Mouse (Mus musculus): ENCODE data around the gene Lrrc10. TPM values are rescaled to one million over a fixed set of nuclear protein-coding genes. Genes with fewer than 3 reads are reported as not detected.

Gene Lrrc10
- polyA plus RNA-seq, 1 experiment from 2014 or later: not detected

DNA sequence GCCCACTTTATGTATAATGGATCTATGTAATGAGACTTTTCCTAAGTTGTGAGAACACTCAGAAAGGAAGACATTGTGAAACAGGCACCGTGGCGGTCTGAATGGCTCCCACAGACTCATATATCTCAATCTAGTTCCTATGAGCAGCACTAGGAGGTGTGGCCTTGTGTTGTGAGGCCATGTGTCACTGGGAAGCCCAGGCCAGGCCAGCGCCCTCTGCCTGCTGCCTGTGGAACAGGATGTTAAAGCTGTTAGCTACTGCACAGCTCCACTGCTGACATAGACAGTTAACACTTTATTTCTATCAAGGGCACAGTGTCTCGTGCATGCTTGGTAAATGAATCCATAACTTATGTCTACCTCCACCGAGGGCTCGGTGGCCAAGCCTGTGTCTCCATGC, 33.1 kb downstream of the Lrrc10 start:
- H3K4me1 ChIP-seq (replicated peaks; ENCODE audit: insufficient read depth, low read length): no peaks in the 10 kb centered on the region
- DNase-seq (ENCODE audit: low spot score) (peak; percentile 57), ATAC-seq (replicated peaks; ENCODE audit: low FRiP score, low read depth) (peak; percentile 65)
- no peak overlapping the region for H3K9ac ChIP-seq (ENCODE audit: low read depth, low read length)
- H3K27me3 ChIP-seq (ENCODE audit: insufficient read depth, low read length): no peaks in the 10 kb centered on the region
- TF ChIP-seq CTCF (IDR thresholded peaks at IDR 0.05; ENCODE audit: low read depth): peak; percentile 71
- H3K27ac ChIP-seq: no peak overlapping the region
- peaks cover 41% of the 10 kb centered on the region for H3K36me3 ChIP-seq (ENCODE audit: insufficient read depth, low read length)
- no peak overlapping the region for H3K4me2 ChIP-seq (ENCODE audit: low read length)
- H3K9me3 ChIP-seq (replicated peaks; ENCODE audit: low read length): no peaks in the 10 kb centered on the region
- no peak overlapping the region for H3K4me3 ChIP-seq (replicated peaks; ENCODE audit: low read depth, low read length)
- WGBS: 75% methylated on average over 6 of the region's 6 CpGs

DNA sequence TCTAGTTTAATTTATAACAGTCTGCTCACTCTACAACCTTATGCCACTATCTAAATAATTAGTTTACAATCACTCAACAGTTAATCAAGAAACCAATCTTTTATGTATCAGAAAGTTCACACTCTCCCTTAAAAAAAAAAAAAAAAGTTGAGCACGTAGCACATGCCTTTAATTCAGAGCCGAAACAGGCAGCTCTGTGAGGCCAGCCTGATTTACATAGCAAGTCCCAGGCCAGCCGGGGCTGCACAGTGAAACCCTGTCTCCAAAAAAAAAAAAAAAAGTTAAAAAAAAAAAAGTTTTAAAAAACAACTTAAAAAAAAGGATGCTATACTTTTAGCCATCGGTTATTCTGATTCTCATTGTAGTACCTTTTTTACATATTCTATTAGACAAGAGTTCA, 36.2 kb downstream of the Lrrc10 start:
- no peaks in the 10 kb centered on the region for H3K9me3 ChIP-seq (replicated peaks; ENCODE audit: low read length)
- WGBS: 72% methylated on average over 4 of the region's 4 CpGs
- no peaks in the 10 kb centered on the region for H3K27me3 ChIP-seq (ENCODE audit: insufficient read depth, low read length)

DNA sequence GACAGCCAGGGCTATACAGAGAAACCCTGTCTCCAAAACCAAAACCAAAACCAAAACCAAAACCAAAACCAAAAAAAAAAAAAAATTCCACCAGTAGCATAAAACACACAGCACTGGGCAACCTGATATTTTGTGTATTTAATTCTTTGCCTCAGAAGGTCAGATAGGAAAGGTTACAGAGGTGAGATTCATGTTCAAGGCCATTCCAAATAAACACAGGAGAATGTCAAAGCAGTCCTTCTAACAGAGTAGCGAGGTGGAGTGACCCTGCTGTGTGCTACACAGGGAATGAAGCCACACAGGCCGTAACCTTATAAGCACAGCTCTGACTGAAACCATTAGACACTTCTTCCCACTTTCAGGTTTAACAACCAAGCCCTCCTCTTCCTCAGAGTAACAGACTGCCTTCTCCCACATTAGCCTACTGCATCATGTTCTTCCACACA, 36.8 kb downstream of the Lrrc10 start:
- H3K4me3 ChIP-seq (replicated peaks; ENCODE audit: low read depth, low read length): no peak overlapping the region
- TF ChIP-seq CTCF (IDR thresholded peaks at IDR 0.05; ENCODE audit: low read depth): no peak
- no peak overlapping the region for H3K9ac ChIP-seq (ENCODE audit: low read depth, low read length)
- H3K36me3 ChIP-seq (ENCODE audit: insufficient read depth, low read length): peaks cover 24% of the 10 kb centered on the region
- H3K4me2 ChIP-seq (ENCODE audit: low read length): no peak overlapping the region
- no peak for ATAC-seq (replicated peaks; ENCODE audit: low FRiP score, low read depth)
- WGBS: 82% methylated on average over 2 of the region's 2 CpGs
- DNase-seq (ENCODE audit: low spot score): no peak
- no peaks in the 10 kb centered on the region for H3K27me3 ChIP-seq (ENCODE audit: insufficient read depth, low read length)
- no peak overlapping the region for H3K27ac ChIP-seq
- no peaks in the 10 kb centered on the region for H3K9me3 ChIP-seq (replicated peaks; ENCODE audit: low read length)
- no peaks in the 10 kb centered on the region for H3K4me1 ChIP-seq (replicated peaks; ENCODE audit: insufficient read depth, low read length)

More for the DNA sequence above, 36.2 kb downstream of the Lrrc10 start:
- H3K9ac ChIP-seq (ENCODE audit: low read depth, low read length): no peak overlapping the region
- DNase-seq (ENCODE audit: low spot score) (no peak), ATAC-seq (replicated peaks; ENCODE audit: low FRiP score, low read depth) (no peak)
- H3K4me3 ChIP-seq (replicated peaks; ENCODE audit: low read depth, low read length): no peak overlapping the region
- peaks cover 30% of the 10 kb centered on the region for H3K36me3 ChIP-seq (ENCODE audit: insufficient read depth, low read length)
- no peak overlapping the region for H3K27ac ChIP-seq
- H3K4me1 ChIP-seq (replicated peaks; ENCODE audit: insufficient read depth, low read length): no peaks in the 10 kb centered on the region
- no peak for TF ChIP-seq CTCF (IDR thresholded peaks at IDR 0.05; ENCODE audit: low read depth)
- H3K4me2 ChIP-seq (ENCODE audit: low read length): no peak overlapping the region

DNA sequence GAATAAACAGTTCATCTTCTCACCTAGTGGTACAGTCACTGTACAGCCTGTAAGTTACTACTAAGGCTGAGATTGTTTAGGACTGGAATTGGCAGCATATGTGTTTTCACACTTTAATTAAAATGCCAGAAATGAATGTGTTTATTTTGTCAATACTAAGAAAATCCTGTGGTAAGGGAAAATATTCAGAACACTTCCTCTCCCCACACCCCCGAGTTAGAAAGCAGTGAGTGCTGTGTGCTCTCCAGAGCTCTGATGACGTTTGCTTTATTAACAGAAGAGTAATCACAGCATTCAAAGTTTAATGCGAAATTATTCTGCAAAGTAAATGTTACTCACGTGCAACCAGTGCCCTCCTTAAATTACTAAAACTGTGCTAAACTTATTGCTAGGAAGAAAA, 44.5 kb downstream of the Lrrc10 start:
- DNase-seq (ENCODE audit: low spot score): peak; percentile 80
- Histone ChIP-seq H3K9ac (ENCODE audit: low read depth, low read length) (no peak overlapping the region), H3K4me2 (ENCODE audit: low read length) (no peak overlapping the region), H3K4me3 (replicated peaks; ENCODE audit: low read depth, low read length) (no peak overlapping the region), H3K27ac (no peak overlapping the region), H3K4me1 (replicated peaks; ENCODE audit: insufficient read depth, low read length) (no peaks in the 10 kb centered on the region), H3K27me3 (ENCODE audit: insufficient read depth, low read length) (no peaks in the 10 kb centered on the region), H3K36me3 (ENCODE audit: insufficient read depth, low read length) (0 out of 2 replicates have a peak, but pooled peaks cover 3% of the 10 kb centered on the region), H3K9me3 (replicated peaks; ENCODE audit: low read length) (no peaks in the 10 kb centered on the region)
- 0 out of 2 replicates have a peak, but pooled peaks have one; percentile 6 for TF ChIP-seq CTCF (IDR thresholded peaks at IDR 0.05; ENCODE audit: low read depth)
- 55% methylated on average over 4 of the region's 4 CpGs for WGBS
- ATAC-seq (replicated peaks; ENCODE audit: low FRiP score, low read depth): no peak

DNA sequence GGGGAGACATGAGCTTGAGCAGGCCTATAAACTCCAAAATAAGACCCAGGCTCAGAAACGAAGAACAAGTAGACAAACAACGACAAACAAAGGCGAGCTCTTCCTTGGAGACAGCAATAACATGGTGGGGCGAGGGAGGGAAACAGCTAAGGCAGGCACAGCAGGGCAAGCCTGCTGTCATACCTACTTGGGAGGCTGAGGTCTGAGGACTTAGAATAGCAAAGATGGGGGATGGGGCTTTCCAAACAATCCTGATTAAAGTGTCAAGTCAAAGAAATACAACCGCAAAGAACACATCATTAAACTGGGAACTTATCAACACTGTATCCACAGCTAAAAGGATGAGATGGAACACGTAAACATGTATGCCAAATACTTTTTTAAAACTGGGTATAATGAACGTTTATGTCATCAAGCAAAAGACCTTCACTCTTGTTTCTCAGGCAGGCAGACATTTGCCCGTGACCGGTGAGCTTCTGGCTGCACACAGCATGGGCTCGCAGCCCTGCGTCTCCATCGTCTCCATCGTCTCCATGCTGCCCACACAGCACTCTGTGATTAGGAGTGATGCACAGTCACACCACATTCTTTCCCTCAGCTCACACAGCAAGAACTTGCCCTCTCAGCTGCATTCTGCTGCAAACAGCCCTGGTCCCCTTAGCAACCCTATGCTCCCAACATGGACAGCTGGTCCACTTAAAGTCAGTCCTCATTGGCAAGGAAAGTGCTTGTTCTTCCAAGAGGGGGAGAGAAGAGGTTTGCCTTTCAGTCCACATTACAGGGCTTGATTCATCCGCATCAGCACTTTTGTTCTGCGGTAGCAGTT, 49.6 kb downstream of the Lrrc10 start:
- Histone ChIP-seq H3K4me3 (replicated peaks; ENCODE audit: low read depth, low read length) (no peak overlapping the region), H3K27me3 (ENCODE audit: insufficient read depth, low read length) (no peaks in the 10 kb centered on the region), H3K9me3 (replicated peaks; ENCODE audit: low read length) (no peaks in the 10 kb centered on the region), H3K27ac (peak overlapping the region; percentile 33; the same call in 1 of the 2 replicates), H3K9ac (ENCODE audit: low read depth, low read length) (no peak overlapping the region), H3K4me1 (replicated peaks; ENCODE audit: insufficient read depth, low read length) (no peaks in the 10 kb centered on the region), H3K4me2 (ENCODE audit: low read length) (no peak overlapping the region), H3K36me3 (ENCODE audit: insufficient read depth, low read length) (no peaks in the 10 kb centered on the region)
- WGBS: 48% methylated on average over 15 of the region's 15 CpGs
- ATAC-seq (replicated peaks; ENCODE audit: low FRiP score, low read depth) (peak; percentile 71), DNase-seq (ENCODE audit: low spot score) (peak; percentile 85)
- TF ChIP-seq CTCF (IDR thresholded peaks at IDR 0.05; ENCODE audit: low read depth): no peak

DNA sequence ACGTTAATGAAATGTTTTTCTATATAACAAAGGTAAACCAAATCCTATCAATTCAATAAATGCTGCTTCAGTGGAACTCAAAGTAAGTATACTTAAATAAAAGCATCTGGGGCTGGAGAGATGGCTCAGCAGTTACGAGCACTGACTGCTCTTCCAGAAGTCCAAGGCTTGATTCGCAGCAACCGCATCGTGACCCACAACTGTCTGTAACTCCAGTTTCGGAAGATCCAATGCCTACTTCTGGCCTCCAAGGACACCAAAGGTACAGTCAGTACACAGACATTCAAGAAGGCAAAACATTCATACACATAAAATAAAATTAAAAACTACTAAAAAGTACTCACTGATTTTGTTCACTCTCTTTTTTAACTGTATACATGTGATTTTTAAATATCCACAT, 51.0 kb downstream of the Lrrc10 start:
- no peaks in the 10 kb centered on the region for H3K4me1 ChIP-seq (replicated peaks; ENCODE audit: insufficient read depth, low read length)
- no peak overlapping the region for H3K4me2 ChIP-seq (ENCODE audit: low read length)
- no peaks in the 10 kb centered on the region for H3K36me3 ChIP-seq (ENCODE audit: insufficient read depth, low read length)
- 89% methylated on average over 6 of the region's 6 CpGs for WGBS
- H3K4me3 ChIP-seq (replicated peaks; ENCODE audit: low read depth, low read length): no peak overlapping the region
- no peak overlapping the region for H3K27ac ChIP-seq
- ATAC-seq (replicated peaks; ENCODE audit: low FRiP score, low read depth): no peak
- TF ChIP-seq CTCF (IDR thresholded peaks at IDR 0.05; ENCODE audit: low read depth): no peak
- no peaks in the 10 kb centered on the region for H3K27me3 ChIP-seq (ENCODE audit: insufficient read depth, low read length)
- DNase-seq (ENCODE audit: low spot score): no peak
- no peaks in the 10 kb centered on the region for H3K9me3 ChIP-seq (replicated peaks; ENCODE audit: low read length)
- H3K9ac ChIP-seq (ENCODE audit: low read depth, low read length): no peak overlapping the region

Other genes starting within 250 kb of the Lrrc10 start
- 0.04 and 0.06 TPM in 2 replicates for gene Myrfl, start 148.4 kb upstream of the Lrrc10 start, polyA plus RNA-seq (2015; fragmentation: Nextera tagmentation; extraction: Ambion mirVana)
- 173 and 176 TPM in 2 replicates for gene Rab3ip, start 94.6 kb upstream of the Lrrc10 start, polyA plus RNA-seq (2015; fragmentation: Nextera tagmentation; extraction: Ambion mirVana)
- not detected in 2 replicates for gene Gm10271, start 72.7 kb upstream of the Lrrc10 start, polyA plus RNA-seq (2015; fragmentation: Nextera tagmentation; extraction: Ambion mirVana)
- 0.11 and 0.22 TPM in 2 replicates for gene Best3, start 59.0 kb upstream of the Lrrc10 start, polyA plus RNA-seq (2015; fragmentation: Nextera tagmentation; extraction: Ambion mirVana)
- 183 and 198 TPM in 2 replicates for gene Cct2, start 18.5 kb downstream of the Lrrc10 start, polyA plus RNA-seq (2015; fragmentation: Nextera tagmentation; extraction: Ambion mirVana)
- gene Frs2, start 103.2 kb downstream of the Lrrc10 start, polyA plus RNA-seq (2015; fragmentation: Nextera tagmentation; extraction: Ambion mirVana): 17.8 and 18.5 TPM in 2 replicates
- 65.3 and 67.0 TPM in 2 replicates for gene Yeats4, start 179.2 kb downstream of the Lrrc10 start, polyA plus RNA-seq (2015; fragmentation: Nextera tagmentation; extraction: Ambion mirVana)
- not detected in 2 replicates for gene 9530003J23Rik, start 193.4 kb downstream of the Lrrc10 start, polyA plus RNA-seq (2015; fragmentation: Nextera tagmentation; extraction: Ambion mirVana)
- 71.3 and 73.2 TPM in 2 replicates for gene Lyz2, start 237.0 kb downstream of the Lrrc10 start, polyA plus RNA-seq (2015; fragmentation: Nextera tagmentation; extraction: Ambion mirVana)
- 0.10 and 0.24 TPM in 2 replicates for gene Lyz1, start 247.5 kb downstream of the Lrrc10 start, polyA plus RNA-seq (2015; fragmentation: Nextera tagmentation; extraction: Ambion mirVana)